Mouse (Mus musculus): ENCODE measurements around the gene Cd8a. TPM values are rescaled to one million over a fixed set of nuclear protein-coding genes. Genes with fewer than 3 reads are reported as not detected.

Cd8a gene
- 100 to 1,000 TPM; 323 to 392 TPM for total RNA-seq (2023)

GRCm38 (mm10) chr6:71373249-71373775, at the start of gene Cd8a:
Gene Cd8a (plus strand): TSS chr6:71373427.

Other genes starting within 250 kb of the Cd8a start
- gene Thnsl2, start 229.0 kb upstream of the Cd8a start, total RNA-seq (2023): under 1 TPM; 0.50 to 0.93 TPM
- gene Fabp1, start 173.6 kb upstream of the Cd8a start, total RNA-seq (2023): not detected
- 10 to 100 TPM; 40.6 to 41.1 TPM for gene Krcc1, start 101.8 kb upstream of the Cd8a start, total RNA-seq (2023)
- gene Smyd1, start 51.2 kb upstream of the Cd8a start, total RNA-seq (2023): under 1 TPM; 0.67 to 0.95 TPM
- 100 to 1,000 TPM; 303 to 355 TPM for gene Cd8b1, start 50.6 kb upstream of the Cd8a start, total RNA-seq (2023)
- 10 to 100 TPM; 74.4 to 80.7 TPM for gene Rmnd5a, start 67.2 kb downstream of the Cd8a start, total RNA-seq (2023)
- gene Rnf103, start 120.5 kb downstream of the Cd8a start, total RNA-seq (2023): 10 to 100 TPM; 40.6 to 44.7 TPM
- 10 to 100 TPM; 51.9 to 63.6 TPM for gene Chmp3, start 170.4 kb downstream of the Cd8a start, total RNA-seq (2023)